Mouse (Mus musculus): ENCODE results near the gene Rasip1. TPM values are rescaled to one million over a fixed set of nuclear protein-coding genes. Genes with fewer than 3 reads are reported as not detected.

Rasip1 gene
- polyA plus RNA-seq, 1 experiment from 2014 or later = 21.1 TPM

DNA sequence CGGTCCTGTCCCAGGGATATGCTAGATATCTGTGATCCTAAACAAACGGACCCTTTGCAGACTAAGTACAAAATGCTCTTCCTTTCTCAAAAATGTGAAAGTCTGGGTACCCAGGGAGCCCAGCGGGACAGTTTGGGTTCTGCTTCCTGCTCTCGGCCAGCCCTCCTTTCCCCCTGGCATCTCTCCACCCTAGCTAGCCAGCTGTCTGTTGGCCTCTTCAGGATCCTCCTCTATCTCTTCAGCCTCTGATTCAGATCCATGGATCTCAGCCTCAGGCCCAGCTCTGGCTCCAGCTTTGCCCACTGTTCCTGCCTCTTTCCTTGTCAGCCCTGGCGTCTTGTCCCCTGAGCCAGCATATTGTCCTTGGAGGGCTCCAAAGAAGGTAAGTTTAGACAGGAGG, 14.8 kb downstream of the Rasip1 start:
- Histone ChIP-seq H3K4me1 (replicated peaks; ENCODE audit: insufficient read depth, low read length) (peaks cover 37% of the 10 kb centered on the region), H3K27ac (peak overlapping the region; percentile 91; the same call in 1 of the 2 replicates), H3K4me2 (ENCODE audit: low read length) (peak overlapping the region; percentile 67), H3K9me3 (replicated peaks; ENCODE audit: low read length) (no peaks in the 10 kb centered on the region), H3K9ac (ENCODE audit: low read depth, low read length) (no peak overlapping the region), H3K36me3 (ENCODE audit: insufficient read depth, low read length) (no peaks in the 10 kb centered on the region), H3K4me3 (replicated peaks; ENCODE audit: low read depth, low read length) (0 out of 2 replicates have a peak overlapping the region, but pooled peaks have one; percentile 4), H3K27me3 (ENCODE audit: insufficient read depth, low read length) (no peaks in the 10 kb centered on the region)
- no peak for TF ChIP-seq CTCF (IDR thresholded peaks at IDR 0.05; ENCODE audit: low read depth)
- DNase-seq (ENCODE audit: low spot score) (no peak), ATAC-seq (replicated peaks; ENCODE audit: low FRiP score, low read depth) (no peak)
- WGBS = 71% methylated on average over 5 of the region's 5 CpGs

DNA sequence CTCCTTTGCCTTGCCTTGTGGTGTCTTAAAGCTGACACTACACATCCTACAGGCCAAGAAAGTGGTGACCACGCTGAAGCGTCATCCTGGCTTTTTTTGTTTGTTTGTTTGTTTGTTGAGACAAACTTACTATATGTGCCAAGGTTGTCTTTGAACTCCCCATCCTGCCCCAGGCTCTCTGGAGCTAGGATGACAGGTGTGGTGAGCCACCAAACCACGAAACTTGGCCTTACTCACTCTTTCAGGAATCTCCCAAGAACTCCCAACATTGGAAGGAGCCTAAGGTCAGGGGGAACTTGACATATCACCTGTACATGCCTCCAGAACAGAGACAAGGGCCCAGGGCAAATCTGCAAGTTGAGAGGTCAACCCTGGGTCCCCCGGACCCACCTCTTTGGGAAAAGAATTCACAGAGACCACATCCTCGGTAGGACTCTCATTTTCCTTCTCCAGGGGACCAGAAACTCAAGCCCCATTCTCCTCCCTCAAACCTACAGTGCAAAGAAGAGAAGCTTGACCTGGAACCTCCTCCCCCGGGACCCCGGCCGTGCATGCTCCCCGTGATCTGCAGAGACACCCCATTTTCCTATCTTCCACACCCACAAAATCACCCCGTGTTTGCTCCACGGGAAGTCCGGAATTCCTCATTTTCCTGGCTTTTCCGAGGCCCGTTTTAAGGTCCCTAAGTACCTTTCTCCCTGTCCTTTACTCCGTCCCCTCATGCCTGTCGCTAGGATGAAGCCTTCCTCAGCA, 15.4 kb downstream of the Rasip1 start:
- Histone ChIP-seq H3K27ac (peak overlapping the region; percentile 91), H3K4me1 (replicated peaks; ENCODE audit: insufficient read depth, low read length) (peaks cover 37% of the 10 kb centered on the region), H3K36me3 (ENCODE audit: insufficient read depth, low read length) (no peaks in the 10 kb centered on the region), H3K4me3 (replicated peaks; ENCODE audit: low read depth, low read length) (peak overlapping the region; percentile 32), H3K4me2 (ENCODE audit: low read length) (peak overlapping the region; percentile 67), H3K9me3 (replicated peaks; ENCODE audit: low read length) (no peaks in the 10 kb centered on the region), H3K9ac (ENCODE audit: low read depth, low read length) (peak overlapping the region; percentile 65), H3K27me3 (ENCODE audit: insufficient read depth, low read length) (no peaks in the 10 kb centered on the region)
- ATAC-seq (replicated peaks; ENCODE audit: low FRiP score, low read depth) (no peak), DNase-seq (ENCODE audit: low spot score) (no peak)
- WGBS = 28% methylated on average over 16 of the region's 16 CpGs
- TF ChIP-seq CTCF (IDR thresholded peaks at IDR 0.05; ENCODE audit: low read depth) = no peak

DNA sequence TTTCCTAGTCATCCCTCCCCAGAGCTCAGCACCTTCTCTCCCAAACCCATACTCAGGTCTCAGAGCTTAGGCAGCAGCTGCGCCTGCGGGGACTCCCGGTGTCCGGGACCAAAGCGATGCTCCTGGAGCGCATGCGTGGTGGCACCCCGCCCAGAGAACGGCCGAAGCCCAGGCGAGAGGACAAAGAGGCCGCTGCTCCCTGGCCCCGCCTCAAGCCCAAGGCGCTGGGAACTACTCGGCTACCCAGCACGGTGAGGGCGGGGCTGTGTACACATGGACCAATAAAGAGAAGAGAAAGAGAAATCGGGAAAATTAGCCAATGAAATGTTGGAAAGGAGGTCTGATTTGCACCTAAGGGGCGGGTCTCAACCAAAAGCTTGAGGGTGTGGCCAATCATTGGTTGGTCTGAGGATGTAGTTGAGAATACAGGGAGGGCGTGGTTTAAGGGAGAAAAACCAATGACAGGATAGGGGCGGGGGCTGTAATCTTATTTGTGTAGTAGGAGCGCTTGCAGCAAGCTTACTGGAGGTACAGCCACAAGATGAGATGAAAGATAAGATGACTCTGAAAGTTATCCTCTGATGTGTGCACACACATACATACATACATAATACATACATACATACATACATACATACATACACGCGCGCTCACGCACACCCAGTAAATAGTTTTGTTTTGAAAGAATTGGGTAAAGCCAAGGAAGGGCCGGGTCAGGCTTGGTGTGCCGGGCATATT, 16.3 kb downstream of the Rasip1 start:
- ATAC-seq (replicated peaks; ENCODE audit: low FRiP score, low read depth) (peak; percentile 94), DNase-seq (ENCODE audit: low spot score) (peak; percentile 100)
- 6% methylated on average over 28 of the region's 28 CpGs for WGBS
- Histone ChIP-seq H3K36me3 (ENCODE audit: insufficient read depth, low read length) (no peaks in the 10 kb centered on the region), H3K4me1 (replicated peaks; ENCODE audit: insufficient read depth, low read length) (peaks cover 37% of the 10 kb centered on the region), H3K9me3 (replicated peaks; ENCODE audit: low read length) (no peaks in the 10 kb centered on the region), H3K9ac (ENCODE audit: low read depth, low read length) (peak overlapping the region; percentile 65), H3K27me3 (ENCODE audit: insufficient read depth, low read length) (no peaks in the 10 kb centered on the region), H3K4me3 (replicated peaks; ENCODE audit: low read depth, low read length) (peak overlapping the region; percentile 32), H3K4me2 (ENCODE audit: low read length) (peak overlapping the region; percentile 67), H3K27ac (peak overlapping the region; percentile 91)
- no peak for TF ChIP-seq CTCF (IDR thresholded peaks at IDR 0.05; ENCODE audit: low read depth)

DNA sequence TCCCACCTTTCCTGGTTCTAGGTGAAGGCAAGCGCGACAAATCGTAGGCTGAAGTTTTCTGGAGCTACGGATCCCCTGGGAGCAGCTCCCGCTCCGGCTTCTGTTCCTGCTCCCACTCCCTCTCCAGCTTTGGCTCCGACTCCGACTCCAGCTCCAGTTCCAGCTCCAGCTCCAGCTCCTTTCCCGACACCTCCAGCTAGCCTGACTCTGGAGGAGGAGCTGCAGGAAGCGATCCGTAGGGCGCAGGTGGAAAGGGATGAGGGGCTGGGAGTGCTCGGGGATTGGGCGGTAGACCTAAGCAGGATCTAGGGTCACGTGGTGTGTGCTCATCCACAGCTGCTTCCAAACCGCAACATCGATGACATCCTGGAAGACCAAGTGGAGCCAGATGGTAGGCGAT, 16.9 kb downstream of the Rasip1 start:
- no peak for TF ChIP-seq CTCF (IDR thresholded peaks at IDR 0.05; ENCODE audit: low read depth)
- Histone ChIP-seq H3K4me3 (replicated peaks; ENCODE audit: low read depth, low read length) (peak overlapping the region; percentile 11), H3K36me3 (ENCODE audit: insufficient read depth, low read length) (no peaks in the 10 kb centered on the region), H3K27ac (peak overlapping the region; percentile 74), H3K27me3 (ENCODE audit: insufficient read depth, low read length) (no peaks in the 10 kb centered on the region), H3K4me2 (ENCODE audit: low read length) (peak overlapping the region; percentile 66), H3K9me3 (replicated peaks; ENCODE audit: low read length) (no peaks in the 10 kb centered on the region), H3K4me1 (replicated peaks; ENCODE audit: insufficient read depth, low read length) (peaks cover 37% of the 10 kb centered on the region), H3K9ac (ENCODE audit: low read depth, low read length) (peak overlapping the region; percentile 51; the same call in 1 of the 2 replicates)
- ATAC-seq (replicated peaks; ENCODE audit: low FRiP score, low read depth) (peak; percentile 5), DNase-seq (ENCODE audit: low spot score) (peak; percentile 84)
- WGBS = 13% methylated on average over 18 of the region's 18 CpGs

DNA sequence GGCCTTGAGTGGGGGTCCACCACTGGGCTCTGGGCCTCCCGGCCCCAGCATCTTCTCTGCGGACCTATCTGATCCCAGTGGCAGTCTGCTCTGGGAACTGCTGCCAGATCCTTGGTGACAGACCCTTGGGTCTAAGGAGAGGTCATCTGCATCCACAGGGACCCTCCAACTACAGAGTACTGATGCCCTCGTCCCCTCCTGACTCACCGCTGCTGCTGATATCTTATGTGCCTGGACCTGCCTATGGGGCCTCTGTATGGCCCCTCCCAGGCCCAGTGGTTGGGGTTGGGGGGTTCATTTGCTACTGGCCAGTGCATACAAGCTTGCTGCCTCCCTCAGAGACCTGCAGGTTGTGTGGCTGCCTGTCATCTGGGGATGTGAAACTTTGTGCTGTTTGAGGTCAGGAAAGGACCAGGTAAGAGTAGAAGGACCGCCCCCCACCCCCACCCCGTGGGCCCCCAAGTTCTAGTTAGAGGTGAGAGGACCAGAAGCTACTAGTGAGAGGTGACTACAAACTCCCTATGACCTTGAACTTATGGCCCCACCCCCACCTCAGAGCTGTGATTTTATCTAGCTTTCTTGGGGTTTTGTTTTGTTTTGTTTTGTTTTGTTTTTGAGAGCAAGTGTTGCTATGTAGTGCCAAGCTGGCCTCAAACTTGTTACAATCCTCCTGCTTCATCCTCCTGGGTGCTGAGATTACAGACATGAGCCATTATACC, 17.7 kb downstream of the Rasip1 start:
- peak overlapping the region; percentile 74; the same call in 1 of the 2 replicates for H3K27ac ChIP-seq
- H3K4me3 ChIP-seq (replicated peaks; ENCODE audit: low read depth, low read length) = no peak overlapping the region
- peaks cover 30% of the 10 kb centered on the region for H3K4me1 ChIP-seq (replicated peaks; ENCODE audit: insufficient read depth, low read length)
- peak overlapping the region; percentile 66; the same call in 1 of the 2 replicates for H3K4me2 ChIP-seq (ENCODE audit: low read length)
- H3K9ac ChIP-seq (ENCODE audit: low read depth, low read length) = no peak overlapping the region
- H3K27me3 ChIP-seq (ENCODE audit: insufficient read depth, low read length) = no peaks in the 10 kb centered on the region
- ATAC-seq (replicated peaks; ENCODE audit: low FRiP score, low read depth) = no peak
- no peaks in the 10 kb centered on the region for H3K9me3 ChIP-seq (replicated peaks; ENCODE audit: low read length)
- no peak for DNase-seq (ENCODE audit: low spot score)
- 76% methylated on average over 6 of the region's 6 CpGs for WGBS
- TF ChIP-seq CTCF (IDR thresholded peaks at IDR 0.05; ENCODE audit: low read depth) = no peak
- H3K36me3 ChIP-seq (ENCODE audit: insufficient read depth, low read length) = no peaks in the 10 kb centered on the region

DNA sequence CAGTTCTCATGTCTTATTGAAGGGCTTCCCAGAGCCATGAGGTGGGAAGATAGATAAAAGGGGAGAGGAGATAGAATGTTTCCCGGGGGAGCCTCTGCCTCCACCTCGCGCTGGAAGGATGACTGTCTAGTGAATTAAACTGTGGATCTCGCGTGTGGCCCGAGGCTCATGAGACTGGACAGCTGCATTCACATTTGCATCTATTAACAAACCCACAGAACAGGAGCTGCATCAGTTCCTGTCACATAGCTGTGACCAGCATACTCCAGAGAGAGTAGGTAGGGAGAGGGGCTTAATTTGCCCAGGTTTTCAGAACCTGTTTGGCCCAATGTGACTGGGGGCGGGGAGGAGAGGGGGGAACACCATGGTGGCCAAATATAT, 18.3 kb downstream of the Rasip1 start:
- Histone ChIP-seq H3K9me3 (replicated peaks; ENCODE audit: low read length) (no peaks in the 10 kb centered on the region), H3K36me3 (ENCODE audit: insufficient read depth, low read length) (no peaks in the 10 kb centered on the region), H3K27ac (no peak overlapping the region), H3K4me2 (ENCODE audit: low read length) (no peak overlapping the region), H3K4me3 (replicated peaks; ENCODE audit: low read depth, low read length) (no peak overlapping the region), H3K27me3 (ENCODE audit: insufficient read depth, low read length) (no peaks in the 10 kb centered on the region), H3K9ac (ENCODE audit: low read depth, low read length) (no peak overlapping the region), H3K4me1 (replicated peaks; ENCODE audit: insufficient read depth, low read length) (peaks cover 26% of the 10 kb centered on the region)
- ATAC-seq (replicated peaks; ENCODE audit: low FRiP score, low read depth) = no peak
- 83% methylated on average over 7 of the region's 7 CpGs for WGBS
- no peak for DNase-seq (ENCODE audit: low spot score)
- no peak for TF ChIP-seq CTCF (IDR thresholded peaks at IDR 0.05; ENCODE audit: low read depth)

All from kidney, postnatal 0 days (tissue).